Mouse (Mus musculus) spleen, postnatal 10 days (tissue): Measurements from ENCODE around the gene Cachd1.

Experiments used
- DNase-seq, 2 experiments: peaks; one replicate each; pipeline ENCODE4 v3.0.0; 2021 to 2022; ENCODE audit warnings: low spot score in 2 of 2

The Cachd1 gene

DNA sequence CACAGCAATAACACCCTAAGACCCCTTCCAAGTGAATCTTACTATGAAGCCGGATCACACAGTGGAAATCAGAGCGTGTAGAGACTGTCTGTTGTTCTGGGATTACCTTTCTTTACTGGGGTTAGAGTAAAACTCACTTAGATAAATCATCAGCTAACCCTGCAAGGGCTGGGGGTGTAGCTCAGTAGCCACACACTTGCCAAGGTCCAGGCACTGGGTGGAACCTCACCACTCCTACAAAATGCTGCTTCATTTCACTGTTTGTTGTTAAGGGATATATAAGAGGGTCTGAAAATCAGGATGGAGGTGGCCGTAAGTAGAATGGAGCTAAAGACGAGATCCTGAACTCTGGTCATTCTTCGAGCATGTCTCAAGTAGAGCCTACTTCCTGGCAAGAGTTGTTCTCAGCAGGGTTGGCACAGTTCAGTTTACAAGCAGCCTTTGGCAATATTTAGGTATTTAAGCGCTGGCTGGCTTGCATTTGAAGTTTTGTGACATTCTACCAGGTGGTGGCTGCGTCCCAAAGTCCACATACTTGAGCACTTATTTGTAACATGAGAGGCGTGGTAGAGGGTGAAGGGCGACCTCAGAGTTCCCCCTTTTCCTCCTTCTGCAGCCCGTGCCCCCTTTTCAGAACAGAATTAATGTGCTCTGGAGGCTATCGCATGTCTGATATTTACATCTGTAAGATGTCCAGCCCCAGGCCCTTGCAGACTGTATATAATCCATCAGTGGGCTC lies 146.5 kb downstream of the Cachd1 start:
- DNase-seq = no peak

DNA sequence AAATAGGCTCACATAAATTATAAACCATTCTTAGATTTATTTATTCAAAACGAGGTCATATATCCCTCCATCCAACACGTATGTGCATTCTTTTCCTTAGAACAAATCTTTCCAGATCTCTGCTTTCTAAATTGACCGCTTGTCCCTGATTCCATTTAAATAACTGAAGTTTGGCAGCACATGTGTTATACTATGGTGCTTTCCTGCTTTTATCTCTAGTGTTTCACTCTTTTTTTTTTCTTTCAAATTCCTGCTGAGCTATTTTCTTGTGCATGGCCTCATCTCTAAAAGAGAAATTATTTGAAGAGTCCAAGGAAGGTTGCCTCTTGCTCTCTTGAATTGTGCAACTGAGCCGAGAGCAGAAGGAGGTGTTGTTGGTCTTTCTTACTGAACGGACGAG lies 147.1 kb downstream of the Cachd1 start:
- no peak for DNase-seq

DNA sequence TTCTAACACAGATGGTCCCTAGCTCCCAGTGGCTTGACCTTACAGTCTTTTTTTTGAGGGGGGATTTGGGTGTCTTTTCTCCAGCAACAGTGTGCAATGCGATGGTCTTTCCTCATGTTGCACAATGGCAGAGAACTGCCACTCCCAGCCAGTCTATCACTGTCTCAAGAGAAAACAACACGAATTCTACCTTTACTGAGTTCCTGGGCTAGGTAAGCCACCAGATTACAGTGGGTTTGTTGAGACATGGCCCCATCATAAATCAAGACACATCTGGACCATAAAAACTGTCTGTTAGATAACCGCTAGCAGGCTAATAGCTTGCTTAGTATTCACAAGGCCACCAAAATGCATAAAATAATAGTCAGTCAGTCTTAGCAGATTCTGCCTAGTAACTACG lies 147.8 kb downstream of the Cachd1 start:
- no peak for DNase-seq

DNA sequence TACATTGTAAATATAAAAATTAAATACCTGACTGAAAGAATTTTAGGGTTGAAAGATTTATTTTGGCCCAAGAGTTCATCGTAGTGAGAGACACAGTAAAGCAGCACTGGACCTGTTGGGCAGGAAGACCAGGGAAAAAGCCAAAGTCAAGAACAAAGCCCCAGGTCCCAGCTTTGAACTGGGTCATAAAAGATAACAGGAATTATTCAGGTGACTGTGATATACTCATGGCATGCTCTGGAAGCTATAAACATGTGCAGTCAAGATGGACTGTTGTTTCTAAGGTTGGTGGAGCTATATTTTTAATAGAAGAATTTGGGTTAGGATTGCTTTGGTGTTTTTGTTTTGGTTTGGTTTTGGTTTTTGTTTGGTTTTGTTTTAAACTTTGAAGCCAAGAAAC lies 148.7 kb downstream of the Cachd1 start:
- no peak for DNase-seq

DNA sequence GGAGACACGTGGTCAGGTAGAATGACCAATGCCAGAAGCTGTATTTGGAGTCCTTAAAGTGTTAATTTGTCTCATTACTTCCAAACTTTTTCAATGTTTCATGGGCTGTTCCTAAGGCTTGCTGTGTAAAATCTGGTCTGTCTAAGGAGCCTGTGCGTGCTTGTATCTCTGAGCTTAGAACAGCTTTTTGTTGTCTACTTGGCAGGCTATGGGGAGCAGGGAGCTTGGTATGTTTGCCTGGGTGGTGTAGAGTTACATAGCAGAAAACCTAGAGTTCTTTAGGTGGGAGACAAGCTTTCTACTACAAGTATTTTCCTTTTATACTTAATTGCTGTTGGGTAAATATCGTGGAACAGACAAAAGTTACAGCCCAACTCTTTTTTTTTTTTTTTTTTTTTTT lies 150.1 kb downstream of the Cachd1 start:
- DNase-seq = no peak

DNA sequence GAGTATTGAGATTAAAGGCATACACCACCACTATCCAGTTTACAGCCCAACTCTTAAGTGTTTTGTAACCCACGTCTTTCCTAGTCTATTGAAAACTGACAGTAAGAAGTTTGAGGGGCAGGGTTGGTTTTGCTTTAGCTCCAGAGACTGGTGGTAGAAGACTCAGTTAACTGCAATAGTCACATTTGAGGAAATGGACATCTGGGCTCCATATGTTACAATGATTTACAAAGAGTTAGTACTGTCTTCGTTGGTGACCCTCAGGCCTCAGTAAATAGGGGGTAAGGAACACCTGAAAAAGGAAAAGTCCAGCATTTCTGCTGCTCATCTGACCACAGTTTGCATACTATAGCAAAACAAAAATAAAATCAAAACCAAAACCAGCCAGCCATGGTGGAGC lies 150.6 kb downstream of the Cachd1 start:
- DNase-seq = no peak

DNA sequence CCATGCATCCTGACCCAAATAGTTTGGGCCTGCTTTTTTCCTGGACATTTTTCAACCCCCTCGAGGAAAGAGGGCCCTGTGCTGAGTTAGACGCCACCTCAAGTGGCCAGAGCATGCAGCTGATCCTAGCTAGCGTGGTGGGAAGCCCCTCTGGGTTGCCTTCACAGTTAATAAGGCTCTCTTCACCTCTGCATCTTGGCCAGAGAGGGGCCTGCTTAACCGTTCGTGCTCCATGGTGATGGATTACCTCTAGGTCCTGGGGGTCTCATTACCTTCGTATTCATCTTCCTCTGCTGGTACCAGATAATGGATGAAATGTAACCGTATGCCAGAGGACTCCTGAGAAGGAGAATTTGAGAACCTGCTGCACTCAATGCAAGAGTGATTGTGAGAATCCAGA lies 167.2 kb downstream of the Cachd1 start:
- DNase-seq = no peak

DNA sequence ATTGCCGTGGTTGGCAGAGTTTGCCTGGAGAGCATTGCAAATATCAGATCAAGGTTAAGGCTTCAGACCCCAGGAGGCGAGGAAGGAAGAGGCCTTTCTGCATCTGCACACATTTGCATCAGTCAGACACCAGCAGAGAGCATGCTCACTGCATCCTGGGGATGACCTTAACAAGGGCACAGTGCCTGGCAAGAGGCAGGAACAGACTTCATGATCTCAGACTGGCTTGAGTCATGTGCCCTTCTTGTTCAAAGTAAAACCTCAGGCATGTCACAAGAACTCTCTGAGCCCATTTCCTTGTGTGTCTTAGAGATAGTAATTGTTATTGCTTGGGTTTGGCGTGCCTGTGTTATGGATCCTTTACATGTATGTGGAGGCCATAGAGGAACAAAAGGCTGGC lies 167.8 kb downstream of the Cachd1 start:
- DNase-seq = no peak

DNA sequence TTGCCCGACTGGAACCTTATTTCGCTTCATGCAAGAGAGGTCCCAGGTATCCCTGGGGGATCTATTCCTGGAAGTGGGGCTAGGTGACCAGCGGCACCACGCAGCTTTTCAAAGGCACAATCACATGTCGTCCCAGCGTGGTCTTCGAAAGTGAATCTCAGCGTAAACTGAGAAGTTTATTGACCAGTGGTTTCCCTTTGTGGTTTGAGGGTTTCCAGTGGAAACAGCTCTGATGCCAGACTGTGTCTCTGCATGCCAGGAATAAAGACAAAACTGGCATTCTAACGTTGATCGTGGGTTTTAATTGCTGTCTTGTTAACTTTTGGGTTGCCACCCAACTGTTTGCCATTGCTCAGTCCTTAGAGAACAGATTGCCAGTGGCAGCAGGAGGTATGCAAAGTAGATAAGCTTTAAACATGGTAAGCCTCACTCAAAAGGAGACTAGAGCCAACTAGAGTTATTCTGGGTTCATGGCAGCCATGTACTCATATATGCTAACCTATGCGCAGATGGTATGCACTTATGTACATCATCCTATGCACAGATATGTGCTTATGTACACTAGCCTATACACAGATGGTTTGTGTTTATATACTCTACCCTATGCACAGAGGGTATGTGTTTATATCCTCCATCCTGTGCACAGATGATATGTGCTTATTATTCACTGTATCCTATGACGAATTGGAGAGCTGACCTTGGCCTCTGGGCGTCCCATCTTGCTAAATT lies 168.9 kb downstream of the Cachd1 start:
- no peak for DNase-seq

DNA sequence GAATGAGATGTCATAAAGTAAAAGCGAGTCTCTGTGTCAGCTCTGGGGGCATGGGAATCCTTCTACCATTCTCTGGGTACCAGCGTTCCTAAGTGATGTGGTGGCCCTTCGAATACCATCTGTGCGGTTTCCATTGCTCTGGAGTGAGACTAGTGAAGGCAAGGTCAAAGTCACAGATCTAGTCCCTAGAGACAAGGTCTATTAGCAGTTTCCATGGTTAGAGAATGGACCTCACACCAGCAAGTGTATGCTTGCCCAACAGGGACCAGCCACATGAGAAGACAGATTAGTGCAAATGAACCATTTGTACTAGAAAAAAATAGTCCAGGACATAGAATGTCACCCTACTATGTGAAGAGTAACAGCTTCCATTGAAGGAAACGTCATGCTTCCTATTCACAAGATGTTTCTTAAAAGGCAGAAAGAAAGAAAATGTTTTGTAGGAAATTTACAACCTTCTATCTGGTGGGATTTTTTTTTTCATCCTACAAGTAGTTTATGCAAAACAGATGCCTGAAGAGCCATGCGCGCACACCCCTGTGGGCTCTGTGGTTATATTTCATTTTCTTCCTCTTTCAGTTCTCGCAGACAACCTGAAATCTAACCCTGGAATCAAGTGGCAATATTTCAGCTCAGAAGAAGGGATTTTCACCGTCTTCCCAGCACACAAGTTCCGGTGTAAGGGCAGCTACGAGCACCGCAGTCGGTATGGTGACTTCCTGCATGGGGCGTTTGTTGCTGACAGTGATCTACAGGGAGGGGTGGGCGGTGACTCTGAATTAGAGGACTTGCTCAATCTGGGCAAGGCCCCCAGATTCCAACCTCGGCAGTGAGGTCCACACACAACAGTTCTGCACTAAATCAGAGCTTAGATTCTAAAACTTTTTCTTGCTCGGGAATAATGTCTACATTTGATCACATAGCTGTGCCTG lies 172.3 kb downstream of the Cachd1 start:
- DNase-seq = no peak

DNA sequence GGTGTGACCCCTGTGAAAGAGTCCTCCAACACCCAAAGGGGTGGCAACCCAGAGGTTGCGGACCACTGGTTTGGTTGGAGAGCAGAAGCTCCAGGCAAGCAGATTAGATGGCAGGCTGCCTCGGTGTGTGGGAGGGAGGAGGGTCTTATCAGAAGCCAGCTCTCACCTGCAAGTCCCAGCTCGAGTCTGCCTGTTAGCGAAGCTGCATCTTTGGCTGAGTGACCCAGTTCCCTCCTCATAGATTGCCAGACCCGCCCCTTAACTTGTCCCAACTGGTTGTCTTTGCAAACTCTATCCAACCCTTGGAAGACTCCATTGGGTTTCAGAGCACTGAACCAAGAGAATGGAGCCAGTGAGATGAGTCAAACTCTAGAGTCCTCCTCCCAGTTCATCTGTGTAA lies 173.8 kb downstream of the Cachd1 start:
- no peak for DNase-seq

DNA sequence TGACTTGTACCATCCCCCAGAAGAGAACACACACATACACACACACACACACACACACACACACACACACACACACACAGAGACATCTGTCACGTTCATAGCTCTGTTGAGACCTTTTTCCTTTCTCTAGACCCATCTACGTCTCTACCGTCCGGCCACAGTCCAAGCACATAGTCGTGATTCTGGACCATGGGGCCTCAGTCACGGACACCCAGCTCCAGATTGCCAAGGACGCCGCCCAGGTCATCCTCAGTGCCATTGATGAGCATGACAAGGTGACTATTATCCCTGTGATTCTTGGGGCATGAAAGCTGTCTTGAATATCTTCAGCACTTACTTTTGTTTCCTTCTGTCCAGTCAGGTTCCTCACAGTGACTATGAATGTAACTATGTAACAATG lies 175.4 kb downstream of the Cachd1 start:
- DNase-seq = no peak

DNA sequence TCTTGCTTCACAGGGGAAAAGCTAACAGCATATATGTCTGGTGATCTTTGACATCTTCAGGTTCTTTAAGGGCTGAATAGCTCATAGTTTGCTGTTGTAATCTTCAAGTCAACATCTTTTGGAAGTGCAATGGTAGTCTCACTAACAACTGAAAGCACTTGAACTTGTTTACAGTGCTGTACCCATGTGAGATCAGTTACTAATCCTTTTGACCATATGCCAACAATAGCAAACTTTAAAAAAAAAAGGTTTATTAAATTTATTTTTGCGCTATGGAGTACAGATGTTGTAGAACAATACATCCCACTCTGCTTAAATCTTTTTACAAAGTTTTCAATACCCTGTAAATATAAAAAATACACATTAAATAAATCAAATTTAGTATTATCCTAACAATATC lies 186.9 kb downstream of the Cachd1 start:
- DNase-seq = no peak

DNA sequence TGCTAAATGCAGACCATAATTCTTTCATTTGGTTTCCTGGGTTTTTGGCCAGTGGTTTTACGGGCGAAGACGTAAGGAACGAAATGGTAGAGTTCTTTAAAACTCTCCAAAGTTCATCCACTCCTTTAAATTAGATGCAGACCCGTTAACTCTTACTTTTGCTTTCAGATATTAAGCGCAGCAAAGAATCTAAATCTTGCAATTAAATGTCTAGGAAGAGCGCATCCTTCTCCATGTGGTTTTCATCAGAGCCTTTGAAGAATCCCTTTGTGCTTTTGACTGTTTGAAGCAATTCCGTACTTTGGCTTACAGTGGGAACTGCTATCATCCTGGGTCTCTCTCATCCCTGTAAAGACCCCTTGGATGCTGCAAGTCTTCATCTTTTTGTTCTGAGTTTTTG lies 187.3 kb downstream of the Cachd1 start:
- DNase-seq = no peak

DNA sequence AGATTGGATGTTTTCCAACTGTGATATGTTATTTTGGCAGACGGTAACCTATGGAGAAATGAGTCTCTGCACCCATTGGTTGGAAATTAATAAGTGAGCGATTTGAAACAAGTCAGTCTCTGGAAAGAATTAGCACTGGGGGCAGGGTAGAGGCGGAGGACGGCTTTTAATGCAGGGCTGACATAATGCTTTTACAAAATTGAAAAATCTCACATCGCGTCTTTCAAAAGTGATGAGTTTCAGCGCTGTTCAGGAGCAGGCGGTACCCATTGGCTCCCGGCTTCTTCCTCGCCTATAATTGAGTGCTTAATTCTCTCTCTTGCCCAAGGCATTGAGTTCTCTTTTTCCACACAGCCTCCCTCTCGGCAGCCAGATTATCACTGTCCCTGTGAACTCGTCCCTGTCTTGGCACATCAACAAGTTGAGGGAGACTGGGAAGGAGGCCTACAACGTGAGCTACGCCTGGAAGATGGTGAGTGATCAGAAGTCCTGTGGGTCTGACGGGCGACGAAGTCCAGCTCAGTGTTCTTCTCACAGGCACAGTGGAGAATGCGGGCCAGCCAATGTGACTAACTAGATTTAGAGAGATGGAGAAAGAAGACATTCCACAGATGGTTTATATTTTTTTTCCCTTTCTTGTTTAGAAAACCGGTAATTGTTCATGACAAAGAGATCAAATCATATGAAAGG lies 191.4 kb downstream of the Cachd1 start:
- DNase-seq = no peak

DNA sequence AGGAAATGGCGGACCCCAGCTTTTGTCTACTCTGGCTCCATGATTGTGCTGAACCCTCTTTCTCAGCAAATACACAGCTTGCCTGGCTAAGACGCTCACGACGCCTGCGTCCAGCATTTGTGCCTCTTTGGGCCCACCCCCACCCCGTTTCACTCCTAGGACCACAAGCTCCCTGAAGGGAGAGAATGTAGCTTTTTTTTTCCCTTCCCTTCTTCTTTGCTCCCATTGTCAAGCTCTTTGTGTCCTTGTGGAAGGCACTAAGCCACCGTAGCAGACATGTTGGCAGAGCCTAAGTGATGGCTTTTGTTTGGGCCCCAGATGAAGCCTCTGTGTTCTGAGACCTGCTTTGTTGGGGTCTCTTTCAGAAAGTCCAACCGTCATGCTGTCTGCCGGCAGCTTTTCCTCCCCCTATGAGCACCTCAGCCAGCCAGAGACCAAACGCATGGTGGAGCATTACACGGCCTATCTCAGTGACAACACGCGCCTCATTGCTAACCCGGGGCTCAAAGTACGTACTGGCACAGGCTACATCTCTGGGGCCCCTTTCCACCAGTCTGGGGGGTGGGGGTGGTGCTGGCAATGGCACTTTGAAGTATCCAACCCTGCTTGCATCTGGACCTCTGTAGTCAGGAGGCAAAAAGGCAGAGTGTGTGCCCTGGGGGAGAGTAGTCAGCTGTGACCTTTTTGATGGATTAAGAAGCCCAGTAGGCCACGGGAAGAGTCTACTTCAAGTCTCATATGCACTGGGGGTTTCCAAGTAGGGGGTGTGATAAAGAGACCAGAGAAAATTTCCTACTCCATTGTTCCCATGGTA lies 197.4 kb downstream of the Cachd1 start:
- no peak for DNase-seq

DNA sequence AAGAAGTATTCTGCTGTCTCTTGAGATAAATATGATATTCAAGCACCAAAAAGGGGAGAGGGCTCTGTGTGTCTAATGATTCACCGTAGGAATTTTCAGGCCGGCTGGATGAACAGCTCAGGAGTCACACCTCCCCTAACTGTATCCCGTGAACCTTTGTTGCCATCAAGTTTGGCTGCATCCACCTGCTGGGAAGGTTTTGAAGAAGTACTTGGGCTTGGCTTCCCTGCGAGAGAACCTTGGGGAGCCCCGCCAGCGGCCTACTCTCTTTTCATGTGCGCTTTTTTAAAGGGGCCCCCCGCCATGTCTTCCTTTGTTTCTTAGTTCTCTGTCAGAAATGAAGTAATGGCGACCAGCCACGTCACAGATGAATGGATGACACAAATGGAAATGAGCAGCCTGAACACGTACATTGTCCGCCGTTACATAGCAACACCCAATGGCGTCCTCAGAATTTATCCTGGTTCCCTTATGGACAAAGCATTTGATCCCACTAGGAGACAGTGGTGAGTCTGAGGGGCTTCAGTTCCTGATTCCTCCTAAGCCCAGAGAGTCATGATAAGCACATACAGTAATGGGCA lies 198.1 kb downstream of the Cachd1 start:
- no peak for DNase-seq

DNA sequence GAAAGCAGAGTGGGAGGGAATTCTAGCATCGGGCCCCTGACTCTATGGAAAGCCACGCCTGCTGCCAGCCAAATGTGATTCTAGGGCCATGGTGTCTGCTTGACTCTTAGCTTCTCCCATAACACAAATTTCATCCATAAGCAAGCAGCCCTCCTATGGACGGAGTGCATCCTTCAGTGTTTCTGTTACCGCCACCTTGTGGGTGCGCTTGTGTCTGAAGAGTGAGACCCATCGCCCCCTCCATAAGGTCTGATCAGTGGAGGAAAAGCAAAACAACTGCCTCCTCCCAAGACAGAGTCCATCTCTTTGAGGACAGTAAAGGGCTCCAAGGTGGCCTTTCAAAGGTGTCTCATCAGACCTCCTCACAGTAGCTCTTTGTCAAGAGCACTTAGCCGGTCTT lies 201.0 kb downstream of the Cachd1 start:
- DNase-seq = no peak

DNA sequence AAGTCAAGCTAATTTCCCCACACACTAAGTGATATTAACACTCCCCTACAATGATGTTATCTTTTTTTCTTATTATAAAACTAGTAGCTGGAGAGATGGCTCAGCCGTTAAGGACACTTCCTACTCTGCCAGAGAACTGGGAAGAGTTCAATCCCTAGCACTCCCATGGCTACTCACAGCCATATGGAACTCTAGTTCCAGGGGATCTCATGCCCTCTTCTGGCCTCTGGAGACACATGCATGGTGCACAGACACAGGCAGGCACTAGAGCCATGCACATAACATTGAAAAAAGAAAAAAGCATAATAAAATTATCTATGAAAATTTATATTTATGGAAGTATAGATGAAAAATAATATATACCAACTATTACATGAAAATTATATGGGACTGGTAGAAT lies 210.7 kb downstream of the Cachd1 start:
- DNase-seq = no peak

DNA sequence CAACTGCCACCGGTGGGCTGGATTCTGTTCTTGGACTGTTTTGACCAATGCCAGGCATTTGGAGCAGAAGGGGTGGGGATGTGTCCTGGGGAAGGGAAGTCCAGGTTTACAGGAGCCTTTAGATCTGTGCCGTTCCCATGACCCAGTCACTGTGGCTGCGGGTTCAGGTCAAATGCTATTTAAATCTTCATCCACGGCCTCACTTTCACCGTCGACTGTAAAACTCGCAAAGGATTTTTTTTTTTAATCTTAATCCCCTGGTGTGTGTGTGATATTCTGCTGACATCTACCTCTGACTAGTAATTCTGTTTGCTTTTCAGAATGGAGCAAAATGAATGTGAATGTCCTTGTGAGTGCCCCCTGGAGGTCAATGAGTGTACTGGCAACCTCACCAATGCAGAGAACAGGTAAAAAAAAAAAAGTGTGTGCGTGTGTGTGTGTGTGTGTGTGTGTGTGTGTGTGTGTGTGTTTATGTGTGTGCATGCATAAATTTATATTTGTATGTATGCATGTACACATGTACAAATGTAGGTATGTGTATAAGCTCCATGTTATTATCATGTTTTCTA lies 211.8 kb downstream of the Cachd1 start:
- DNase-seq = no peak
